Mouse (Mus musculus) forebrain, embryonic 14.5 days (tissue): ENCODE results near the gene Pacsin1. TPM values are rescaled to one million over a fixed set of nuclear protein-coding genes. Genes with fewer than 3 reads are reported as not detected.

Source experiments
- ATAC-seq: fragments of 200-750 bp; cut with Nextera tagmentation; 2 replicates; pipeline ENCODE4 v1.8.0; 2017; ENCODE audit warnings: mild to moderate bottlenecking, moderate library complexity
- DNase-seq: peaks from one replicate; pipeline ENCODE4 v3.0.0-alpha.2; 2015; ENCODE audit warnings: low spot score
- H3K27ac ChIP-seq: fragments of 300-500 bp; sonication (generic); 2 replicates; pipeline ENCODE4 v1.5.1; 2014; ENCODE audit warnings: low read depth, mild to moderate bottlenecking, control low read depth, low read length, moderate library complexity
- H3K27me3 ChIP-seq: fragments of 300-500 bp; sonication (generic); replicated peaks from 2 replicates; pipeline ENCODE4 v1.6.1; 2014; ENCODE audit warnings: low read length, control low read depth, mixed read lengths; ENCODE audit not compliant: control insufficient read depth, insufficient read depth
- H3K36me3 ChIP-seq: fragments of 300-500 bp; sonication (generic); 2 replicates; pipeline ENCODE4 v1.6.1; 2014; ENCODE audit warnings: low read length, control low read depth; ENCODE audit not compliant: control insufficient read depth, insufficient read depth
- H3K4me1 ChIP-seq: fragments of 300-500 bp; sonication (generic); 2 replicates; pipeline ENCODE4 v1.6.1; 2014; ENCODE audit warnings: antibody characterized with exemption, low read length, control low read depth; ENCODE audit not compliant: control insufficient read depth, insufficient read depth
- H3K4me2 ChIP-seq: fragments of 300-500 bp; sonication (generic); 2 replicates; pipeline ENCODE4 v1.6.1; 2014; ENCODE audit warnings: mild to moderate bottlenecking, control low read depth, low read length
- H3K4me3 ChIP-seq: fragments of 300-500 bp; sonication (generic); 2 replicates; pipeline ENCODE4 v1.5.1; 2014; ENCODE audit warnings: low read depth, low read length, control low read depth
- H3K9ac ChIP-seq: fragments of 300-500 bp; sonication (generic); 2 replicates; pipeline ENCODE4 v1.6.1; 2014; ENCODE audit warnings: mild to moderate bottlenecking, low read length, control low read depth, moderate library complexity
- H3K9me3 ChIP-seq: fragments of 300-500 bp; sonication (generic); replicated peaks from 2 replicates; pipeline ENCODE4 v1.6.1; 2016; ENCODE audit warnings: low read length, control low read depth, mixed read lengths; ENCODE audit not compliant: control insufficient read depth
- WGBS: fragments of 180-500 bp; shearing (Covaris S2); extraction: QIAGEN DNeasy Blood & Tissue Kit; methylation state at CpG from one replicate; pipeline ENCODE4 v1.1.7; 2014; 5-methylcytosine and 5-hydroxymethylcytosine counted together
- polyA plus RNA-seq: library from polyadenylated mRNA; unstranded; fragments of >200 nt; fragmentation: Nextera tagmentation; extraction: Ambion mirVana; gene quantifications from 2 replicates; pipeline ENCODE4 v1.2.1, GENCODE M21; 2014

Pacsin1 gene
- 22.2 and 25.2 TPM in 2 replicates for polyA plus RNA-seq

GRCm38 (mm10) chr17:27655089-27656010 is at the start of gene Pacsin1:
Gene Pacsin1 (plus strand): TSS chr17:27655509.
- Histone ChIP-seq H3K9me3 (no peaks in the 10 kb centered on the region), H3K4me1 (peaks cover 8% of the 10 kb centered on the region; the same call in 1 of the 2 replicates), H3K4me2 (peak within 1 kb of the TSS; percentile 87), H3K9ac (peak within 1 kb of the TSS; percentile 70), H3K27ac (peak within 1 kb of the TSS; percentile 48), H3K27me3 (peaks cover 15% of the 10 kb centered on the region), H3K36me3 (no peaks in the 10 kb centered on the region), H3K4me3 (peak within 1 kb of the TSS; percentile 52)
- ATAC-seq (peak; percentile 79), DNase-seq (peak; percentile 72)
- under 1% methylated on average over 49 of the region's 65 CpGs for WGBS

GRCm38 (mm10) chr17:27609576-27609975 is 45.7 kb upstream of the Pacsin1 start:
- Histone ChIP-seq H3K4me1 (peaks cover 4% of the 10 kb centered on the region), H3K27ac (no peak overlapping the region)

GRCm38 (mm10) chr17:27610679-27611518 is 44.4 kb upstream of the Pacsin1 start:
- Histone ChIP-seq H3K9me3 (no peaks in the 10 kb centered on the region), H3K4me3 (no peak overlapping the region), H3K27ac (no peak overlapping the region), H3K9ac (no peak overlapping the region), H3K27me3 (no peaks in the 10 kb centered on the region), H3K36me3 (peaks cover 11% of the 10 kb centered on the region; the same call in 1 of the 2 replicates), H3K4me2 (no peak overlapping the region), H3K4me1 (peaks cover 4% of the 10 kb centered on the region)
- ATAC-seq, result no peak
- DNase-seq, result no peak
- WGBS, result 84% methylated on average over 10 of the region's 10 CpGs

More at GRCm38 (mm10) chr17:27609576-27609975, 45.7 kb upstream of the Pacsin1 start:
- DNase-seq (no peak), ATAC-seq (no peak)
- Histone ChIP-seq H3K9me3 (no peaks in the 10 kb centered on the region), H3K9ac (no peak overlapping the region), H3K36me3 (peaks cover 8% of the 10 kb centered on the region; the same call in 1 of the 2 replicates), H3K4me2 (no peak overlapping the region), H3K4me3 (no peak overlapping the region), H3K27me3 (no peaks in the 10 kb centered on the region)
- WGBS, result 91% methylated on average over 7 of the region's 7 CpGs

- H3K27ac ChIP-seq, result no peak overlapping the region
- H3K9me3 ChIP-seq, result no peaks in the 10 kb centered on the region
- H3K9ac ChIP-seq, result no peak overlapping the region
- ATAC-seq (no peak), DNase-seq (no peak)
- H3K27me3 ChIP-seq, result no peaks in the 10 kb centered on the region
- 75% methylated on average over 3 of the region's 3 CpGs for WGBS
- H3K36me3 ChIP-seq, result peaks cover 11% of the 10 kb centered on the region; the same call in 1 of the 2 replicates
- peaks cover 4% of the 10 kb centered on the region for H3K4me1 ChIP-seq
- H3K4me2 ChIP-seq, result no peak overlapping the region
- no peak overlapping the region for H3K4me3 ChIP-seq
These were observed 43.8 kb upstream of the Pacsin1 start for GRCm38 (mm10) chr17:27611519-27611884.

- Histone ChIP-seq H3K9me3 (no peaks in the 10 kb centered on the region), H3K4me3 (no peak overlapping the region), H3K27ac (no peak overlapping the region), H3K27me3 (no peaks in the 10 kb centered on the region), H3K4me1 (peaks cover 4% of the 10 kb centered on the region), H3K36me3 (peaks cover 11% of the 10 kb centered on the region; the same call in 1 of the 2 replicates), H3K4me2 (no peak overlapping the region), H3K9ac (no peak overlapping the region)
- WGBS, result 90% methylated on average over 5 of the region's 5 CpGs
- no peak for ATAC-seq
- no peak for DNase-seq
These were observed 43.3 kb upstream of the Pacsin1 start for GRCm38 (mm10) chr17:27611994-27612393.

- ATAC-seq (no peak), DNase-seq (no peak)
- H3K27me3 ChIP-seq, result no peaks in the 10 kb centered on the region
- H3K9me3 ChIP-seq, result no peaks in the 10 kb centered on the region
- no peak overlapping the region for H3K4me2 ChIP-seq
- H3K27ac ChIP-seq, result no peak overlapping the region
- peaks cover 12% of the 10 kb centered on the region; the same call in 1 of the 2 replicates for H3K36me3 ChIP-seq
- no peak overlapping the region for H3K4me3 ChIP-seq
- peaks cover 4% of the 10 kb centered on the region for H3K4me1 ChIP-seq
- WGBS, result 61% methylated on average over 4 of the region's 4 CpGs
- no peak overlapping the region for H3K9ac ChIP-seq
These were observed 42.3 kb upstream of the Pacsin1 start for GRCm38 (mm10) chr17:27613016-27613415.

GRCm38 (mm10) chr17:27615388-27615787 is 39.9 kb upstream of the Pacsin1 start:
- no peaks in the 10 kb centered on the region for H3K9me3 ChIP-seq
- H3K4me2 ChIP-seq, result no peak overlapping the region
- H3K4me3 ChIP-seq, result no peak overlapping the region
- 84% methylated on average over 7 of the region's 7 CpGs for WGBS
- H3K36me3 ChIP-seq, result peaks cover 18% of the 10 kb centered on the region
- H3K27ac ChIP-seq, result no peak overlapping the region
- no peak overlapping the region for H3K9ac ChIP-seq
- ATAC-seq, result no peak
- no peaks in the 10 kb centered on the region for H3K27me3 ChIP-seq
- peaks cover 12% of the 10 kb centered on the region for H3K4me1 ChIP-seq
- no peak for DNase-seq

GRCm38 (mm10) chr17:27621161-27621560 is 34.1 kb upstream of the Pacsin1 start:
- Histone ChIP-seq H3K9ac (peak overlapping the region; percentile 99), H3K4me1 (peaks cover 21% of the 10 kb centered on the region), H3K27ac (0 out of 2 replicates have a peak overlapping the region, but pooled peaks have one; percentile 27), H3K4me3 (peak overlapping the region; percentile 99), H3K27me3 (no peaks in the 10 kb centered on the region), H3K9me3 (no peaks in the 10 kb centered on the region), H3K36me3 (peaks cover 14% of the 10 kb centered on the region), H3K4me2 (peak overlapping the region; percentile 93)
- DNase-seq, result peak; percentile 24
- WGBS, result 33% methylated on average over 8 of the region's 8 CpGs
- no peak for ATAC-seq
